Mouse (Mus musculus) stomach, embryonic 14.5 days (tissue): ENCODE data around the gene Slit3. TPM values are rescaled to one million over a fixed set of nuclear protein-coding genes. Genes with fewer than 3 reads are reported as not detected.

Experiments
- ATAC-seq: fragments of 200-750 bp; cut with Nextera tagmentation; 2 replicates; pipeline ENCODE4 v1.8.0; 2017; ENCODE audit warnings: low read depth, moderate TSS enrichment; ENCODE audit not compliant: insufficient number of reproducible peaks, insufficient read depth, low FRiP score
- H3K27ac ChIP-seq: fragments of 300-500 bp; sonication (generic); 2 replicates; pipeline ENCODE4 v1.5.1; 2014; ENCODE audit warnings: mild to moderate bottlenecking, low read length, moderate library complexity, mixed read lengths
- H3K27me3 ChIP-seq: fragments of 300-500 bp; sonication (generic); 2 replicates; pipeline ENCODE4 v1.6.1; 2014; ENCODE audit warnings: low read length, control low read depth, mixed read lengths; ENCODE audit not compliant: control insufficient read depth, insufficient read depth
- H3K36me3 ChIP-seq: fragments of 300-500 bp; sonication (generic); 2 replicates; pipeline ENCODE4 v1.6.1; 2014; ENCODE audit warnings: mild to moderate bottlenecking, control low read depth, low read length, moderate library complexity, mixed read lengths; ENCODE audit not compliant: control insufficient read depth, insufficient read depth
- H3K4me1 ChIP-seq: fragments of 300-500 bp; sonication (generic); 2 replicates; pipeline ENCODE4 v1.6.1; 2014; ENCODE audit warnings: low read length, control low read depth, mixed read lengths; ENCODE audit not compliant: control insufficient read depth, insufficient read depth
- H3K4me2 ChIP-seq: fragments of 300-500 bp; sonication (generic); replicated peaks from 2 replicates; pipeline ENCODE4 v1.6.1; 2014; ENCODE audit warnings: low read depth, low read length, control low read depth
- H3K4me3 ChIP-seq: fragments of 300-500 bp; sonication (generic); 2 replicates; pipeline ENCODE4 v1.5.1; 2014; ENCODE audit warnings: low read depth, low read length, control low read depth
- H3K9ac ChIP-seq: fragments of 300-500 bp; sonication (generic); replicated peaks from 2 replicates; pipeline ENCODE4 v1.6.1; 2014; ENCODE audit warnings: low read depth, mild to moderate bottlenecking, control low read depth, low read length, moderate library complexity, mixed read lengths
- H3K9me3 ChIP-seq: fragments of 300-500 bp; sonication (generic); 2 replicates; pipeline ENCODE4 v1.6.1; 2016; ENCODE audit warnings: low read depth, low read length, control low read depth; ENCODE audit not compliant: control insufficient read depth
- WGBS: fragments of 180-500 bp; shearing (Covaris S2); extraction: QIAGEN DNeasy Blood & Tissue Kit; methylation state at CpG from one replicate; pipeline ENCODE4 v1.1.7; 2014; 5-methylcytosine and 5-hydroxymethylcytosine counted together
- polyA plus RNA-seq: library from polyadenylated mRNA; unstranded; fragments of >200 nt; fragmentation: Nextera tagmentation; extraction: Ambion mirVana; gene quantifications from 2 replicates; pipeline ENCODE4 v1.2.1, GENCODE M21; 2014

The Slit3 gene
- polyA plus RNA-seq, 1 experiment from 2014 or later, result 18.3 TPM

- Histone ChIP-seq H3K27me3 (no peaks in the 10 kb centered on the region), H3K27ac (no peak overlapping the region), H3K4me1 (no peaks in the 10 kb centered on the region), H3K4me3 (no peak overlapping the region), H3K9ac (no peak overlapping the region), H3K36me3 (0 out of 2 replicates have a peak, but pooled peaks cover 3% of the 10 kb centered on the region), H3K4me2 (no peak overlapping the region), H3K9me3 (no peaks in the 10 kb centered on the region)
- ATAC-seq, result no peak
- WGBS, result 75% methylated on average over 6 of the region's 6 CpGs
Measured at GRCm38 (mm10) chr11:35569126-35569916, 448.3 kb downstream of the Slit3 start.

DNA sequence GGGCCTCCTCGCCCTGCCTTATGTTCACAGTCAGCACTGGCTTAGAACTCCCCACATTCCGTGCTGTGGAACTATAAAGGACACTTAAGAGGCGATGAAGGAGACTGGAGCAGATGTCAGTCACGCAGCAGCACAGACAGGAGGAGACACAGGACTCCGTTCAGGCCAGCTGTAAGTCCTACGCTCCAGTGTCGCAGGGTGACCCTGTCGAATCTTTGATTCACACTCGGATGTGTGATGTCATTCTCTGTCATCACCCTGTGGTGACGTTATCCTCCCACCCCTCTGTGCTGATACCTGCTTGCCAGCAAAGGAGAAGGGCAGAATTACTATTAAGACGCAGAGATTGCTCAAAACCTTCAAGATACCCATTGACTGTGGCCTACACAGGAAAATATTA is 448.9 kb downstream of the Slit3 start:
- no peak overlapping the region for H3K4me2 ChIP-seq
- H3K4me3 ChIP-seq, result no peak overlapping the region
- H3K9ac ChIP-seq, result no peak overlapping the region
- no peak overlapping the region for H3K27ac ChIP-seq
- H3K4me1 ChIP-seq, result no peaks in the 10 kb centered on the region
- no peak for ATAC-seq
- 0 out of 2 replicates have a peak, but pooled peaks cover 3% of the 10 kb centered on the region for H3K36me3 ChIP-seq
- 84% methylated on average over 11 of the region's 11 CpGs for WGBS
- H3K9me3 ChIP-seq, result no peaks in the 10 kb centered on the region
- no peaks in the 10 kb centered on the region for H3K27me3 ChIP-seq

DNA sequence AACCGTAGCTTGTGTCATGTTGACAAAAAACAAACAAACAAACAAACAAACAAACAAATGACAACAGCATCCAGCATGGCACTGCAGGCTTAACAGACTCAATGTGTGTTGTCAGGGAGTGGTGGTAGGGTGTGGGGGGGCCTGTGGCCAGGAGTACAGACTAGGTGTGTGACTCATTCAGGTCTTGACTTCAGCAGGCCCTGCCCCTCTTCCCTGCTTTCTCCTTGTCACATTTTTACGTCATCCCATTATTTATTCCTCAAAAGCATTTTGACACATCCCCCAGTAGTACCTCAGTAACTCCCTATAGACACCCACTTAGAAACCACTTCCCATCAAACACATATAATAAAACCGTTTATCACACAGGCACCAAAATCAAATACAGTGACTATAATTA is 450.9 kb downstream of the Slit3 start:
- H3K27ac ChIP-seq, result no peak overlapping the region
- no peaks in the 10 kb centered on the region for H3K9me3 ChIP-seq
- no peak overlapping the region for H3K9ac ChIP-seq
- H3K4me3 ChIP-seq, result no peak overlapping the region
- 83% methylated on average over 3 of the region's 3 CpGs for WGBS
- H3K27me3 ChIP-seq, result no peaks in the 10 kb centered on the region
- 0 out of 2 replicates have a peak, but pooled peaks cover 3% of the 10 kb centered on the region for H3K36me3 ChIP-seq
- no peak overlapping the region for H3K4me2 ChIP-seq
- no peak for ATAC-seq
- no peaks in the 10 kb centered on the region for H3K4me1 ChIP-seq

- H3K36me3 ChIP-seq, result no peaks in the 10 kb centered on the region
- no peak for ATAC-seq
Measured at GRCm38 (mm10) chr11:35578796-35579195, 457.8 kb downstream of the Slit3 start.

DNA sequence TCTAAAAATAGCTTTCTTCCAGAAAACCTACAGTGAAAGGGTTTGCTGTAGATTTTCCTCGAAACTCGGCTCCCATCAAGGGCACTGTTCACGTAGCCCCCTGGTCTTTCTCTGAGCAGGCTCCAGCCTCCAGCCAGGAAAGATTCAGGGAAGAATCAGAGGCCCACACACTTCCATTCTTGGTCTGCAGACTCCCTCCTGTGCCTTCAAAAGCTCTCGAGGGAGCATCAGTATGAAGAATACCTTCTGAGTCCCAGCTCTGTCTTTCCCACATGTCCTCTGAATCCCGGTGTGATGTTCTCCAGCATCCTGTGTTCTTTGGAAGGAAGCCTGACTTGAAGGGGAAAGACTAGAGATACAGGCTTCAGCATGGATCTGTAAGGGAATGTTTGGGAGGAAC is 461.6 kb downstream of the Slit3 start:
- Histone ChIP-seq H3K36me3 (no peaks in the 10 kb centered on the region), H3K4me2 (no peak overlapping the region), H3K4me1 (no peaks in the 10 kb centered on the region), H3K4me3 (no peak overlapping the region), H3K27me3 (no peaks in the 10 kb centered on the region), H3K27ac (no peak overlapping the region; the same call in 1 of the 2 replicates), H3K9me3 (no peaks in the 10 kb centered on the region), H3K9ac (no peak overlapping the region)
- 77% methylated on average over 5 of the region's 5 CpGs for WGBS
- ATAC-seq, result no peak

More at GRCm38 (mm10) chr11:35578796-35579195, 457.8 kb downstream of the Slit3 start:
- H3K9me3 ChIP-seq, result no peaks in the 10 kb centered on the region
- no peaks in the 10 kb centered on the region for H3K27me3 ChIP-seq
- H3K4me2 ChIP-seq, result no peak overlapping the region
- no peak overlapping the region for H3K4me3 ChIP-seq
- H3K4me1 ChIP-seq, result no peaks in the 10 kb centered on the region
- WGBS, result 92% methylated on average over 10 of the region's 10 CpGs
- no peak overlapping the region for H3K27ac ChIP-seq
- no peak overlapping the region for H3K9ac ChIP-seq

- Histone ChIP-seq H3K4me1 (no peaks in the 10 kb centered on the region), H3K9me3 (no peaks in the 10 kb centered on the region), H3K27ac (no peak overlapping the region), H3K4me3 (no peak overlapping the region), H3K4me2 (no peak overlapping the region), H3K27me3 (no peaks in the 10 kb centered on the region), H3K36me3 (no peaks in the 10 kb centered on the region), H3K9ac (no peak overlapping the region)
- no peak for ATAC-seq
- WGBS, result 82% methylated on average over 7 of the region's 7 CpGs
Measured at GRCm38 (mm10) chr11:35583633-35584032, 462.6 kb downstream of the Slit3 start.

- H3K4me2 ChIP-seq, result no peak overlapping the region
- H3K9me3 ChIP-seq, result no peaks in the 10 kb centered on the region
- no peaks in the 10 kb centered on the region for H3K36me3 ChIP-seq
- H3K9ac ChIP-seq, result no peak overlapping the region
- no peak overlapping the region for H3K27ac ChIP-seq
- WGBS, result 49% methylated on average over 13 of the region's 13 CpGs
- no peak overlapping the region for H3K4me3 ChIP-seq
- H3K4me1 ChIP-seq, result no peaks in the 10 kb centered on the region
- H3K27me3 ChIP-seq, result no peaks in the 10 kb centered on the region
- ATAC-seq, result no peak
Measured at GRCm38 (mm10) chr11:35587174-35587959, 466.3 kb downstream of the Slit3 start.

DNA sequence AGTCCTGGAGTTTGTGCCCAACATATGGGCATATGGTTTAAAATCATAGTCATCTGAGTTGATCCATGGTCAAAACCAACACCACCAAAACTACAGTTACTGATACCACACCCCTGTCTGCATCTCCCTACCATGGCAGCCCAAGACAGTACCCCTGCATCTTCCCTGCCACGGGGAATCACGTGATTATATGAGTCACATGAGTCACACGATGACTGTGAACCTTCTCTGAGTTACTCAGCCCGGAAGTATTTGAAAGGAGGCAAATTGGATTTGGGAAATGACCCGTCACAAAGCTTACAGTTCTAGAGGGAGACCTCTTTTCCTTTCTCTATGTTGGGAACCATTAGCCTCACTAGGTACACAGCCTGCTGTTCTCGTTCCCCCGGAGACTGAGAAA is 468.9 kb downstream of the Slit3 start:
- Histone ChIP-seq H3K4me2 (no peak overlapping the region), H3K36me3 (no peaks in the 10 kb centered on the region), H3K9ac (no peak overlapping the region), H3K9me3 (no peaks in the 10 kb centered on the region), H3K27me3 (no peaks in the 10 kb centered on the region), H3K4me1 (no peaks in the 10 kb centered on the region), H3K4me3 (no peak overlapping the region), H3K27ac (no peak overlapping the region)
- ATAC-seq, result no peak
- WGBS, result 91% methylated on average over 7 of the region's 7 CpGs
